Mouse (Mus musculus) adrenal gland (tissue): ENCODE measurements around the gene Zfp346.

Experiments used
- intact Hi-C: fragments of 180-260 bp; cut with DNase I; formaldehyde crosslinking; loops from one replicate; pipeline ENCODE4 v1.15.1; 2025

Gene Zfp346

GRCm38 (mm10) chr13:55140271-55140670 is 35.2 kb downstream of the Zfp346 start:
- intact Hi-C loops, result no loop called here

GRCm38 (mm10) chr13:55152621-55153415 is 47.7 kb downstream of the Zfp346 start, which contains the start of gene Fgfr4:
TSS of gene Fgfr4 (plus strand) at chr13:55152640.
- intact Hi-C loops, result no loop called here

GRCm38 (mm10) chr13:55153951-55154350 is 48.8 kb downstream of the Zfp346 start:
- intact Hi-C loops, result no loop called here

GRCm38 (mm10) chr13:55162365-55162764 is 57.3 kb downstream of the Zfp346 start:
- intact Hi-C loops, result no loop called here

GRCm38 (mm10) chr13:55163553-55163952 is 58.4 kb downstream of the Zfp346 start:
- intact Hi-C loops, result no loop called here

- intact Hi-C loops, result no loop called here
These were observed 60.8 kb downstream of the Zfp346 start for GRCm38 (mm10) chr13:55165831-55166339.

- intact Hi-C loops, result no loop called here
These were observed 62.0 kb downstream of the Zfp346 start for GRCm38 (mm10) chr13:55166806-55167725.

- intact Hi-C loops, result no loop called here
These were observed 62.7 kb downstream of the Zfp346 start for GRCm38 (mm10) chr13:55167798-55168197.

GRCm38 (mm10) chr13:55168255-55168654 is 63.1 kb downstream of the Zfp346 start:
- intact Hi-C loops, result no loop called here

- intact Hi-C loops, result no loop called here
These were observed 63.9 kb downstream of the Zfp346 start for GRCm38 (mm10) chr13:55168958-55169369.

GRCm38 (mm10) chr13:55171517-55172335 is 66.6 kb downstream of the Zfp346 start:
- intact Hi-C loops, result no loop called here

GRCm38 (mm10) chr13:55172336-55172770 is 67.2 kb downstream of the Zfp346 start:
- intact Hi-C loops, result no loop called here

- intact Hi-C loops, result no loop called here
These were observed 69.2 kb downstream of the Zfp346 start for GRCm38 (mm10) chr13:55174347-55174746.

- intact Hi-C loops, result loop anchor here (5.0 kb wide), 2 partner anchors 39 to 69 kb away; partner anchors contain the start of gene Zfp346
These were observed 71.2 kb downstream of the Zfp346 start for GRCm38 (mm10) chr13:55176265-55176664.

GRCm38 (mm10) chr13:55177903-55178496 is 72.9 kb downstream of the Zfp346 start:
- intact Hi-C loops, result loop anchor here (2.0 to 5.0 kb wide), 3 partner anchors 41 to 379 kb away; partner anchors contain the start of gene Zfp346

GRCm38 (mm10) chr13:55178556-55178955 is 73.4 kb downstream of the Zfp346 start:
- intact Hi-C loops, result loop anchor here (2.0 to 5.0 kb wide), 3 partner anchors 41 to 380 kb away; partner anchors contain the start of gene Zfp346

GRCm38 (mm10) chr13:55179591-55179990 is 74.5 kb downstream of the Zfp346 start:
- intact Hi-C loops, result loop anchor here (2.0 to 5.0 kb wide), 3 partner anchors 42 to 381 kb away; partner anchors contain the start of gene Zfp346

GRCm38 (mm10) chr13:55181786-55182172 is 76.7 kb downstream of the Zfp346 start:
- intact Hi-C loops, result loop anchor here (5.0 kb wide), 1 partner anchor 46 kb away; no protein-coding TSS in a partner anchor

GRCm38 (mm10) chr13:55182173-55182894 is 77.2 kb downstream of the Zfp346 start:
- intact Hi-C loops, result loop anchor here (5.0 kb wide), 1 partner anchor 45 kb away; no protein-coding TSS in a partner anchor
